Mouse (Mus musculus) cerebellum, adult (tissue): ENCODE measurements around the gene Negr1.

Source experiments
- ATAC-seq: cut with Nextera tagmentation; 2 replicates; pipeline ENCODE4 v1.9.2; 2017; ENCODE audit warnings: mild to moderate bottlenecking, moderate library complexity, mixed read lengths; ENCODE audit not compliant: insufficient number of reproducible peaks, low FRiP score, low TSS enrichment

Gene Negr1

DNA sequence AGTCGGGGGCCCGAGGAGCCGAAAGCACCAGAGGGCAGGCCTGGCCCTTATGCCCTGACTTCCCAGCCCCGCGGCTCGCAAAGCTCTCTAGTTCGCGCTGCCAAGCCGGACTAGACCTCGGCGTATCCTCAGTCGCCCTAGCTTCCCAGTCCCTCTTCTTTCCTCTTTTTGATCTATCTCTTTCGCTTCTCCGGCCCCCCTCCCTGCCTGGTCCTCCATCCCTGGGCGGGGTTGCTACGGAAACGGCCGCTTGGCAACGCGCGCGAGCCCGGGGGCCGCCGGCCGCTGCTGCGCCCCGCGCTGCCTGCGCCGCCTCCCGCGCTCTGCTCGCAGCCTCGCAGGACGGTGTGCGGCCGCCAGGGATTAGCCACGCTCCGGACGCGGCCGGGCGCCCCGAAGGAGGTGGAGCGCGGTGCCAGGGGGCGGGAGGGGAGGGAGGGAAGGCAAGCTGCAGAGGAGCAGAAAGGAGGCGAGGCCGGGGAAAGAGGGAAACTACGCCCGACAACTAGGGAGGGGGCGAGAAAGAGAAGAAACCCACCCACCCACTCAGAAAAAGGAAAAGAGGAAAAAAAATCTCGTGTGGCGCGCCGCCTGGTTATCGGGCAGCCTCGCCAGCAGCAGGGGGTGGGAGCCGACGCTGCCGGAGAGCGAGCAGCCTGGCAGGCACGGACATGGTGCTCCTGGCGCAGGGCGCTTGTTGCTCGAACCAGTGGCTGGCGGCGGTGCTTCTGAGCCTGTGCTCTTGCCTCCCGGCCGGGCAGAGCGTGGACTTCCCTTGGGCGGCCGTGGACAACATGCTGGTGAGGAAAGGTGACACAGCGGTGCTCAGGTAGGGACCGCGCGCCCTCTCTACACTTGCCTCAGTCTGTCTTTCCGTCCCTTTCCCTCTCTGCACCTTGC, at the start of gene Negr1:
Gene Negr1, plus strand, starts transcription at position 271 of the 900 bp plus-strand sequence.
- ATAC-seq: peak; percentile 65

DNA sequence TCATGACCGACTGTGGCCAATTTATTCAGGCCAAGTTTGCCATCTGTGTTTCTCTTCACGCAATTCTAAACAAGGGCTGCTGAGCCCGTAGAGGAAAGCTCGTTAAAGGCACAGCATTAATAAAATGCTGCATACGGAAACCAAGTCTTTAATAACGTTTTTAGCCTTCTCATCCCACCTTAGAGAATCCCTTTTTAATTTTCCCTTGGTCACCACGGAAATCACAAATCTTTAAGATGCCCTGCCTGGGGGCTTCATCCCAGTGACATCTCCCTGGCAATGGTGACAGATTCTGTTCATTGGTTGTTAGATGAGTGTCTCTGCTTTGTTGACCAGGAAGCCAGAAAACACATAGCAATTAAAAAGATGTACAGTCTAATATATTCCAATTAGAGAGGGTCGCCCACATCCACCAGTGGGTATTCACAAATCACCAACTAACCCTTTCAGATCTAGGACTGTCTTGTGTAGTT, 35.1 kb upstream of the Negr1 start:
- peak; percentile 66; the same call in 1 of the 2 replicates for ATAC-seq

DNA sequence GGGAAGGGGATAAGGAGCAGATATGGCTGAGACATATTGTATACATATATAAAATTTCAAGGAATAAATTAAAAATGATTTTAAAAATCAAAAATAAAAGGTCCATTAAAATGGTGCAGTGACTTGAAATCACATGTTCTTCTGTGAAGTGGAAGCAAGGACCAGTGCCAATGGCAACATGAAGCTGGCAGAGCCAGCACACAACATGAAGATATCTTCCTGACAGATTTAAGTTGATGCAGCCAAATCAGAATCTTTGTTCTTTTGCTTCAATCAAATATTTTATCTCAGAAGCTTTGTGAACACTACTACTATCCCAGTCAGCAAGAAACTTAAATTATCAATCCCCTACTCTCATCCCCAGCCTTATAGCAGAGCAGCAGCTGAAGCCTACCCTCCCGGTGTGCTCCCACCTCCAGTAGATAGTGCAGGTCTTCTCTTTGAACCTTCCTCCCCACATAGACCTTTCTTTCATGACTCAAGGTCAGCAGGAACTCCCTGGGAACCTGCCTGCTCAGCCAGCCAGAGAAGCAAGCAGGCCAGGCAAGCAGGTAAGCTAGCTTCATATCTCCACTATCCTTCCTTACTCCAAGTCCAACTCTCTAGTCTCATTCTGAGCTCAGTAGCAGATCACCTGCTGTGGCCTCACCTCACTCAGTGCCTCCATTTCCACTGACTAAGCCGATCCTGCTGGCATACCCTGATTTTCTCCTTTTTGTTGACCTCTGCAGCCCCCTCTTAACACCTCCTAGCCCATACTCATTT, 34.2 kb upstream of the Negr1 start:
- ATAC-seq: peak; percentile 66

DNA sequence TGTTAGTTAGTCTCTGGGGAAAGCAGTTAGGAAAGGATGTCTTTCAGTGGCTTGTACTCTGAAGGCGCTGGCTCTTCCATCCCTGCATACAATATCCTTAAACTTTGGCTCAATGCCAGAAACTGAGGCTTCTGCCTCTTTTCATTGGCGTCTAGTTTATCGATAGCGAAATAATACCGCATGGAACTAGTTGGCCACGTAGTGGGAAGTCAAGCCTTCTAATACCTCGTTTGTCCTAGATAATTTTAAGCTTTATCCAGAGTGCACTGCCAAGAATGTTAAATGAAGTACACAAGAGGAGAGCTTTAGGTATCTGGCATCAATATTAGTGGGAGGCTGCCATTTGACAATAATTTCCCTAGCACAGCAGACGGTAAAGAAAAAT, 2.2 kb upstream of the Negr1 start:
- no peak for ATAC-seq

DNA sequence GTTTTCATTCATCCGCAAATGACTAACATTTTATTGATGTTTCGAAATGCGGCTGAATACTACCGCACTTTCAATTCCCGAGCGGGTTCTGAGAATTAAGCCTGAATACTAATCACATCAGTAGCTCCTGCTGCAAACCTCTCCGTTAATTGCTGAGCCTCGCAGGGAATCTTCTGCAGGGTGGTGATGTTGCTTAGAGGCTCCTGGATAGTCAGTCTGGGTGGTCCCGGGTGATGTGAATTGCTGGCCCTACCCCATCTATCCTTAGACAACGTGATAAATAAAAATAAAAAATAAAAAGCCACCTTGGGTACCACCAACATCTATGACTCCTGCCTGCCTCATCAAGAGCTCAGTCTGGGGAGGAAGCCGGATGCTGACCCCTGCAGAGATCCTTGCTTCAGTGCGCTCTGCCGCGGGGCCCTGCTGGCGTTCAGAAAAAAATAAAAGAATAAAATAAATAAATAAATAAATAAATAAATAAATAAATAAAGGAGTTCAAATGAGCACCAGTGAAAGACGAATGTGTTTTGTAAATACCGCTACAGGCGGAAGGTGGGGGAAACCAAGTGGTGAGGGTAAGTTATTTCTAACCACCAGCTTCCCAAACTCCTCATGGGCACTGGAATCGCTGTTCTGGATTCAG, 1.6 kb upstream of the Negr1 start:
- no peak for ATAC-seq

DNA sequence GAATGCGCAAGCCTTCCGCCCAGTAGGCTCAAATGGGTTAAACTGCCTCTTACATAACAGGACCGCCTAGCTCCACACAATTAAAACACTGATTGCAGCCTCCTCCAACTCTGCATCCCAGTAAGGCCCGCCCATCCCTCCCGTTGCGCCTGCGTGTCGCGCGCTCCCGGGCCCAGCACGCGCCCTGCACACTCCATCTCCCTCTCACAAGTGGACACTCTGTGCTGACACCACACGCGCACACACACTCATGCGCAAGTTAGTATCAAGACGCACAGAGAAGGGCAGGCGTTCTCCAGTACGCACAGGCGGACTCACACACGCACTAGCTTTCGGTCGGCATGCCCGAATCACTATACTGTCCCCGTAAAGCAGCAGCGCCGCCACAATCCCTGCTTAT, 828 bp upstream of the Negr1 start:
- peak; percentile 74 for ATAC-seq

DNA sequence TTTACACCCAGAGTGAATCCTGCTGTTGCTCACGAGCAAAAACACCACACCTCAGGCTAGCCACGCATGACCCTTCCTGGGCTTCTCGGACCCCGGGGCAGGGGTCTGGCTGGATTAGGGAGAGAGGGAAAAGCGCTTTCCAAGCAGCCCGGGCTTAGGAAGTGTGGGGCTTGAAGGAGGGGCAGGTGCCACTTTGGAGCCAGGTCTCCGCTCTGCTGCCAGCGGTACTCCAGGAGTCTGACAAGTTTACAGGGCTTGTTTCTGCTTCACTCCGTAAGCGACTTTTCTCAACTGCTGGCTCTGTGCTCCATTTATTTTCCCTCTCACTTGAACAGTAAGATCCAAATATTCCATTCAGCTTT, 811 bp downstream of the Negr1 start:
- no peak for ATAC-seq

DNA sequence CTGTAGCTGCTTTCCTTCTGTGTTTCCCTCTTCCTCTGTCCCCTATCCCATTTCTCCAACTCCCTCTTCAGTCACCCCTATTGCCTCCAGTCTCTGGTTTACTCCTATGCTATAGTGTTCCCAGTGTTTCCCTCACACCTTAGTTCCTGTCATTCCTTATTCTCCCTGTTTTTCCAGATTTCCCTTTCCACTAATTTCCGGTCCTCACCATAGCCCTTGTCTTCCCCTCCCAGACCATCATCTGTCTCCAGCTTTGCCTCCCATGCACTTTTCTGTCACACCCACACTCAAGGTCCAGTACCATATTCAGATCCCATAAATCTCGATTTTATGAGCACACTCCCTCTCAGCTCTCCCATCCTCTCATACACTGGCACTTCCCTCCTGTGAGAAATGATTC, 1.2 kb downstream of the Negr1 start:
- no peak for ATAC-seq

DNA sequence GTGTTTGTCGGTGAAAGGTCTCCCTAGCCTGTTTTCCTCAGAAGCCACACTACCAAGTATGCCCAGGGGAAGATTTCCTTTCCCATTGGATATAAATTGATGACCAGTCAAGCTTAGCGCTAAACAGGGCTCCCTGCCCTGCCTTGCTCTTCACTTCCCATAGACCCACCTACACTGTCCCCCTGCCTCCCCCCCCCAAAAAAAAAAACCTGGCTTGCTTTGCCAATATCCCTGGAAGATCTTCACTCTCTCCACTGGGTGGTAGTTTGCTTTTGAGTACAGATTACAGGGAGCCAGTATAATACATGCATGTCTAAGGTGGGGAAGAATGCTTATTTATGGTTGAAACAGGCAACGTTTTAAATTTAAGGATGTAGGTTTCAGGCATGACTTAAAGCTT, 1.8 kb downstream of the Negr1 start:
- no peak for ATAC-seq

DNA sequence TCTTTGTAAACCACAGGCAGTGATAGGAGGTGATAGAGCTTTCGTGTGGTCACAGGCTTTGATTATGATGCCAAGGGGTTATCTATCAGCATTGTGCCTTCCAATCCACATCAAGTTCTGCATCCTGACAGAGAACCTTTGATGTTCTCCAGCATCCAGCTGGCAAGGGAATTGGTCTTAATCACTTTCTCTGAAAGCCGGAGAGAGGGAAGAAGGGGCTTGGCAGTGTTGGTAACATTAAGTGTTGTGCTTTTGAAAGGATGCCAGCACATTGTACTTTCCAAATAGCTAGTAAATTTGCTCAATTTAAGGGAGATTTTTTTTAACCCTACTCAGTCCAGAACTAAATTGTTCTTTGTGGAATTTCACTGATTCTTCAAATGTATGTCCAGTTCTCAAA, 11.9 kb downstream of the Negr1 start:
- no peak for ATAC-seq

DNA sequence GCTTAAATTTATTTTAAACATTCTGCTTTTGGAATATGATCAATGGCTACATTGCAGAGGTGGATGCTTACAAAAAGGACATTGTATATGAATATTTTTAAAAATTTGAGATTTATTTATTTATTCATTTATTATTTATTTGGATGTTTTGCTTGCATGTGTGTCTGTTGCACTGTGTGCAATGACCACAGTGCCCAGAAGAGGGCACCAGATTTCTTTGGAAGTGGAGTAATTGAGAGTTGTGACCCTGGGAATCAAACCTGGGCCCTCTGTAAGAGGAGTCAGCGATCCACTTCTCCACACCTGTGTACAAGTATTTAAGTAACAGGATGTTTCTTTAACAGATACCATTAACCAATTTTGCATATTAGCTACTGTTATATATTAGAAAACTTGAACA, 14.7 kb downstream of the Negr1 start:
- ATAC-seq: no peak

DNA sequence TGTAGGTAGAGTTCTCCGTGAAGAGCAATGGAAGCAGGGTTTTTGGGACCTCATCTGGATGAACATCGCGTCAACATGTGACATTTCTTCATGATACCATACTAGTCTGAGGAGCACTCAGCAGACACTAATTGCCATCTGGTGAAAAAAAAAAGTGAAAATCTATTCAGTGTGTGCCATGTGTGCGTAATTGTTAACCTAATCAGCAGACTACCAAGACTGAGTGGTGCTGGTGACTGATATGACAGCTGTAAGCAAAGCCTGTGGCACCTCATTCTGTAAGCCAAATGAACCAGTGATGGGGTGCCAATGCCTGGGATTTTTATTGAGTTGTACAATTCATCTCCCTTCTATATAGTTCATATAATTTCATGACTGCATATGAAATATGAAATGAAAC, 29.0 kb downstream of the Negr1 start:
- ATAC-seq: no peak

DNA sequence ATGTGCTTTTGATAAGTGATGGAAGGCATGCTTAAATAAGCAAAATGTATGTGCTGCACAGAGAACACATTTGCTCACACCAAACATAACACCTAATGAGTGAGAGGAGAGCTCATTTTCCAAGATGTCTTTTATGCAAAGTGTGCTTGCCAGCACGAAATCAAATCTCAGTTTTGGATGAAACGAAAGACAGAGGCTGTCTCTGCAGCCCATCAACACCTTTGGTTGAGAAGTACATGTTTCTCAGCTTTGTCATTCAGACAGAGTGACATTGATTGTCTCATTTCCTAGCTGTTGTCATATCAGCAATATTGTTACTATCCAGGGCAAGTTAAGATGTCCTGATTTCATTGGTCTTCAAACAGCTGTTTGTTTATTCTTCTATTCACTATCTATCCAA, 29.5 kb downstream of the Negr1 start:
- ATAC-seq: no peak

DNA sequence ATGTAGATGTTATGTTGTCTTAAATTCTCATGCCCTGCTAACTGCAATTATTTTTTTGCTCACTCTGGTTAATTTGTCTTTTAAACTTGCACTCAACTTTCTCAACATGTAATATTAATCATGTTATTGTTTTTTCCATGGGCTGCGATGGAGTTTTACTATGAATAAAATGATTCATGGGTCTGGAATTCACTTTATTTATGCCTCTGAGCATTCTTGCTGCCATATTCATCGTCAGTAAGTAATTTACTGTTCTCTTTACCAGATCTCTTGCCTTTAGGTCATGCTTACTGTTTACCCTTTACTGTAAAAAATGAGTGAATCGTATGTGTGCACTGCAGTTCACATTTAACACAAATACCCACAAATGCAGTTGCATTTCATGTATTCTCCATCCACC, 45.3 kb downstream of the Negr1 start:
- no peak for ATAC-seq

DNA sequence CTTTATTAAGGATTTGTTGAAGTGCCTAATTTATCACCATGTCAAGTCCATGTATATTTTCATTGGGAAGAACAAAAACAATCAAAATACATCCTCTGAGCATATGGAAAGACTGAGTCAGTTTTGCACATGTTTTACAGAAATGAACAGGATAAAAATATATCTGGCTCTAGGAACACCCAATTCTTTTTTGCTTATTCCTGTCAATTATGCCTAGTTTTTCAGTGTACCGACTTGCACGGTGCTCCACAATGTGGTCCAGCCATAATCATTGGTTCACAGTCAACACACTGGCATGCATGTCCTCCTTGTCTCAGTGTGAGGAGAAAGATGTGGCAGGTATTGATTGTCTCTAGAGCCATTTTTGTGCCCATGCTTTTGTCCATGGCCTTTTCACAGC, 58.3 kb downstream of the Negr1 start:
- no peak for ATAC-seq

DNA sequence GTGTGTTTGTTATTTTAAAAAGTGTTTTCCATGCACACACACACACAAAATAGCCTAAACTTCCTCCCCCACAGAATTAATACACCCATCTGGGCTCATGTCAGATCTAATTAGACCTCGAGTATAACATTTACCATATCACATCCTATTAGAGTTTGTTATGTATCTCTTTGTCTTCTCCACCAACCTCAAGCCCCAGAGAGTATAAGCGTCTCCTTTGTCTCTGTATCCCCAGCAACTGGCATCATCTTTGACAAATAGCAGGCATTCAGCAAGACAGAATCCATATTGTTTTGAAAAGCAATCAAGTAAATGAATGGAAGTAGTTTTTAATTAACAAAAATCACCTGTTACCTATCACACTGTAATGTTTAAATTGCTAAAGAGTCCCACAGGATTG, 67.0 kb downstream of the Negr1 start:
- no peak for ATAC-seq

DNA sequence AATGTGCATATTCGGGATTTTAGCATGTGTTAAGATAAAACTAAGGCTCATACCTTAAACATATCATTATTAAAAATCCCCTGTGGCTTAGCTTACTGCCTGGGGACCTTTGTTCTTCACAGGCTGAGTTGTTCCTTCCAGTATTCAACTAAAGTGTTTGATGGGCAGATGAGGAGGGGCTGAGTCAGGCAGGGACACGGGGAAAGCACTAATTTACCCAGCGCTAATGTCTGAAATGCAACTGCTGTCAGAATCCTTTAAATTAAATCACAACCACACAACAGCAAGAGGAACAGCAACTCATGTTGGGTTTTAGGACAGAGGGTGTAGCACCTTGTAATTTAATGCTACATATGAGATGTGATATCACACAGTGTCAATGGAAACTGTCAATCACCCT, 71.3 kb downstream of the Negr1 start:
- no peak for ATAC-seq

DNA sequence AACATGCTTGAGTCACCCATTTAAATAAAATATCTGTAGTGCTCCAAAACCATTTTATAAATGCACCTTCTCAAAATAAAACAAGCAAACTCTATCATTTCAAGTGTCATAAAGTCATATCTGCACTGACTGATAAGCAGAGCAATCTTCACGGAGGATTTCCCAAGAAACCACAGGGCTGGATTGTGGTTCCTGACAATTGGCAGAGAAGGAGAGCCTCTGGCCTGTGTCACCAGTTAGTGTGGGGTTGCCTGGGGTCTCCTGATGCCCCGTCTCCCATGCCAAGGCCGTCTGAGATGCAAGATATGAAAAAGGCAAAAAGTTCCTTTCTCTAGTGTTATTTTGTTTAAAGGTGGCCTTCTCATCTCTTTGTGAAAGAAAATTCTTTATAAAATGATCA, 77.8 kb downstream of the Negr1 start:
- no peak for ATAC-seq

DNA sequence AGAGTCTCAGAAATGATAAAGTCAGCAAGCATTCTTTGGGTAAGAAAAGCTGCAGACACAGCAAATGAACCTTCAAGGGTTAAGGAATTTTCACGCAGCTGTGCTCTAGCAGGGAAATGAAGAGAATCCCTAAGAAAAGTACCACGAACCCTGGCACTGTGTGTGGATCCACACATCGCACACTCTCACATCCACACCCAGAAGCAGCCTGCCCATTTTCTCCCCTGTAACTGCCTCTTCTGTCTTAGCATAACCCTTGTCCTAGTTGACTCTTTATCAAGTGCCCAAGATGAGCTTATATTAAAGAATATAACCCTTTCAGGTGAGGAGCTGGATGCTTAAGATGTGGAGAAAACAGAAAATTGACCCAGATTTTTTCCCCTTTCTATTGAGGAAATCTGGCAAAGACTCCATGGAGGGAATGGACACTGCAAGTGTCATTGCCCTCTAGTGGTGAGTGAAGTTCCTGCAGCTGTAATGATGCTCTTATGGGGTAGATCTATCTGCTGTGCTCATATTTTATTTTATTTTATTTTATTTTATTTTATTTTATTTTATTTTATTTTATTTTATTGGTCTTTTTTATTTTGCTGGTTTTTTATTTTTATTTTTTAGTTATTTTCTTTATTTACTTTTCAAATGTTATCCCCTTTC, 82.2 kb downstream of the Negr1 start:
- no peak for ATAC-seq

DNA sequence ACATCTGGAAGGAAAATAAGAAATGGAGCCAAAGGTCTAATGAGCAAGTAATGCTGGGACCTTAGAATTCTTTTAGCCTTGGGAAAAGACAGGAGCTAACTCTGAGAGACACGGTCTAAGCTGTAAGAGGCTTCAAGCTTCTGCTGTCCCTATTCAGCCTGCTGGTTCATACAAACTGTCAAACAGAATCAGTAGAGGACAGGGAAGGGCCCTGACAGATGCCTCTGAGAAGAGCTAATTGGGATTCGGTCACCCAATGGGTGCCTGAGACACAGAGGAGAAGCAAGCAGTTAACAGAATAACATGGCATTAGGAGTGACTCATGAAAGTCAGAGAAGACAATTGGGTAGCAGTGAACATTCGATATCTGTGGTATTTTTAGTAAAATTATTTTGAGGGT, 86.8 kb downstream of the Negr1 start:
- no peak for ATAC-seq

DNA sequence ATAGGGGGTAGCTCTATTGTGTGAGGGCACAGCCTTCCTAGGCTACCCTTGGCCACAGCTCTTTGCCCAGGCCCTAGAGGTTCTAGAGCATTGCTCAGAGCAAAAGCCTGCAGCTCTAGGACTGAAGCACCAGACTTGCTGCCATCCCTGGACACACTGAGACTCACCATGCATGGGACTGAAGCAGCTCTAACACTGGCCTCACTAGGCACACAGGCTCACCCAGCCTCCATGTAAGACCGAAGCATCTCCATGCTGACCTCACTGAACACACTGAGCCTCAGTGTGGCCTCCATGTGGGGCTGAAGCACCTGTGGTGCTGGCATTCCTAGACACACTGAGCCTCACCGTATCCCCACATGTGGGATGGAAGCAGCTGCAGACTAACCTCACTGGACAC, 101.0 kb downstream of the Negr1 start:
- no peak for ATAC-seq
